Comparison of ENCODE assay signal across 1 mouse cellular context in the genomic region with DNA sequence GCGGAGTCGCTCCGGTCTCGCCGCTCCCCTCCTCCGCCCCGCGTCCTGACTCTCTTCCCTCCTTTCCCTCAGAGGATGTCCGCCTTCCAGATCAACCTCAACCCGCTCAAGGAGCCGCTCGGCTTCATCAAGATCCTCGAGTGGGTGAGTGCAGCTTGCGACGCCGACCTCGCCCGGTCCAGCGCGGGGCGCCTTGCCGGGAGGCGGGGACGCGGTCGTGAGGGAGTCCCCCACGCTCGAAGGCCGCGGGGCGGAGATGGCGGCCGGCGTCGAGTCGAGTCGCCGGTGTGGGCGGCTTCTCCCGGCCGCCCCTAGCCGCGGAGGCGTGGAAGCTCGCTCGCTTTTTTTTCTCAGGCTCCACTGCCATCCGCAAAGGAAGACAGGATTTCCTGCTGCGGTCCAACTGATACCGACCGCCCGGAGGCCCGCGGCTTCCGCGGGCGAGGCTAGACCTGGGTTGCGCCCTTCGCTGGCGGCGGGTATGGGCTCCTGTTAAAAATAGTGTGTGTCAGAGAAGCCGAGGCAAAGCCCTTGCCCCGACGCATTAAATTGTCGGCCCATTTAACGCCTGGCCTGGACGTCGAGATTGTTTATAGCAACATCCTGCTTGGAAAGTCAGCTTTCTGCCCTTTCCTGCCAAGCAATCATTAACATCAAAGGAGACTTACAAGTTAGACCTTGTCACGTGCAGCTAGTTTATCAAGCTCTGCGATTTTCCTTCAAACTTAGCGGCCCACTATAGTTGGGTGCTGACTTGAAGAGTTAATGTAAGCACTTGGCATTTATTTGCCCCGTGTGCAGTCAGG.
TF ChIP-seq lines count a peak whose summit lies in the region.

No protein-coding gene starts in this region.

TF ChIP-seq in MEL, 35 proteins besides CTCF, POLR2A, EP300 and RAD21:
- TF ChIP-seq BHLHE40 (IDR thresholded peaks at IDR 0.05; ENCODE audit: borderline replicate concordance, low read depth, low read length) (peak; percentile 89), GATA1 (IDR thresholded peaks at IDR 0.05; ENCODE audit: low read depth, low read length) (0 out of 2 replicates have a peak, but pooled peaks have one; percentile 27), UBTF (IDR thresholded peaks at IDR 0.05; ENCODE audit: borderline replicate concordance, insufficient read depth, low read depth, low read length) (0 out of 2 replicates have a peak, but pooled peaks have one; percentile 78), CHD2 (IDR thresholded peaks at IDR 0.05; ENCODE audit: low read length) (no peak), MYC (IDR thresholded peaks at IDR 0.05; ENCODE audit: low read depth, low read length) (peak; percentile 14; the same call in 1 of the 2 replicates), NELFE (IDR thresholded peaks at IDR 0.05; ENCODE audit: low read depth, low read length) (no peak; the same call in none of the 2 replicates), ZNF384 (IDR thresholded peaks at IDR 0.05; ENCODE audit: low read depth, low read length) (peak; percentile 76), E2F4 (IDR thresholded peaks at IDR 0.05; ENCODE audit: borderline replicate concordance, low read depth, low read length) (no peak), MAFK (IDR thresholded peaks at IDR 0.05; ENCODE audit: borderline replicate concordance, low read depth, low read length) (no peak), SMC3 (IDR thresholded peaks at IDR 0.05; ENCODE audit: low read depth, low read length) (no peak), USF1 (IDR thresholded peaks at IDR 0.05; ENCODE audit: low read depth, low read length) (peak; percentile 74), TCF12 (IDR thresholded peaks at IDR 0.05; ENCODE audit: low read depth, low read length) (peak; percentile 4; the same call in 1 of the 2 replicates), SIN3A (IDR thresholded peaks at IDR 0.05; ENCODE audit: low read length) (peak; percentile 24; the same call in 1 of the 2 replicates), MXI1 (IDR thresholded peaks at IDR 0.05; ENCODE audit: low read depth, low read length) (peak; percentile 83), TBP (IDR thresholded peaks at IDR 0.05; ENCODE audit: low read depth, low read length) (peak; percentile 65; the same call in 1 of the 2 replicates)
TF ChIP-seq in MEL: peak in this region for 10.
